Mouse (Mus musculus) T-helper 17 cell (primary cell): ENCODE data around the gene Plcd1.

Source experiments
- in situ Hi-C, 2 experiments: fragments of 300-600 bp; cut with MboI, MseI; formaldehyde crosslinking; loops; 1 replicate in 1 of 2; 2 replicates in 1 of 2; pipeline ENCODE4 v1.15.1; 2025; ENCODE audit warnings: high pct_unique_total_duplicates in 2 of 2

Plcd1 gene

GRCm38 (mm10) chr9:119055336-119055735, 38.0 kb downstream of the Plcd1 start:
- in situ Hi-C loops: no loop called here

DNA sequence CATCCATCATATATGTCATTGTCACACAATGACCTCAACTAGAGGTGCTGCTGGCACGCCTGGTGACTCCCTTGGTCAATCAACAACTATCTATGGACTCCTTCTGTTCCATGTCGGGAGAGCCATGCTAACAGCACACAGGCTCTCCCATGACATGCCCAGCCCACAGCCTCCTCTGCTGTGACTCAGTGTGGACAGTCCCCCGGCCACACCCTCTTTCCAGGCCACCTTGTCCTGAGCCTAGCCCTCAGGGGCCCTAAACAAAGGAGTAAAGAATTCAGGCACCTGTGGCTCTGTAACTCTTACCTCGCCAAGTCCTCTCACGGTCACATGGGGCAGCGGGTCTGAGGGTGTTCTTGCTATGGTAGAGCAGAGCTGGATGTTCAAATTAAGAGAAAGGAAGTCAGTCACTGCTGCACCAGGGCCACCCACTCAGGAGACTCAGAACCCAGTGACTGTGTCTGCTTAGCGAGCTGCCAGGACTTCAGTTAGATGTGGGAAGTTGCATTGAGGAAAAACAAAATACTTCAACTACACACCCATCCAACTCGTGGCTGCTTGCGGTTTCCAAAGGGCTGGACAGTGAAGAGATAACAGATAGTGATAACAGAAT, 39.2 kb downstream of the Plcd1 start:
- in situ Hi-C loops: no loop called here

DNA sequence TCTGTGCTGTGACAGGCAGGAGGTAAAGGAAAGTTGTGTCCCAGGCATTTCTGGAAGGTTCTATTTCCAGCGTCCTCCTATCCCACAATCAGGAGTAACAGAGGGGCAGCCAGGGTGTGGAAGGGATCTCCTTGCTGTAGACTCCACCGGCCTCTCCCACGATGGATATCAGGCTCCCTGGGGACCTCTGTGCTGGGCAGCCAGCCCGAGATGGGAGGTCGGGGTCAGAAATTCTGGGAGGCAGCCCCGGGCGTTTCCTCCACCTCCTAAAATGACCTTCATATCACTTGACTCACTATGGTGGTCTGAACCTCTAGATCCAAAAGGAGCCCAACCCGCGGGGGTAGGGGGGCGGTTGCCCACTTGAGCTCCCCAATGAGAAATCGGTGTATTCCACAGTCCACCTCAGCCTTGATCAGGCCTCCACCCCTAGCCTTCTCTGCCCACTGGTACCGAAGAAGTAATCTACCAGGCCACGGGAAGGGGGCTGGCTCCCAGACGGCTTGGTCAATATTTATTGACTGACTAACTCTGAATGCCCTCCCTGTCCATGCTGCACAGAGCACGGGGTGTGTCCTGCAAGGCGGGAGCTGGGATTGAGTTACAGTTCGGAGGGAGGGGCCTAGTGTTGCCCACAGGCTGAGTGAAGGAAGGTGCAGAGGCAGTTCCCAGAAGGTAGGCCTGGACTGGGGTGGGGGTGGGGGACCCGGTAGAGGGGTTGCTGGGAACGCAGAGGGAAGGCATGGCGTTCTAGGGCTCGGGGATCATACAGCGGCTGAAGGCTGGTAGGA, 41.0 kb downstream of the Plcd1 start, which contains the start of gene Vill:
Vill (plus strand) TSS at position 625 of the 791 bp plus-strand sequence.
- in situ Hi-C loops: no loop called here

DNA sequence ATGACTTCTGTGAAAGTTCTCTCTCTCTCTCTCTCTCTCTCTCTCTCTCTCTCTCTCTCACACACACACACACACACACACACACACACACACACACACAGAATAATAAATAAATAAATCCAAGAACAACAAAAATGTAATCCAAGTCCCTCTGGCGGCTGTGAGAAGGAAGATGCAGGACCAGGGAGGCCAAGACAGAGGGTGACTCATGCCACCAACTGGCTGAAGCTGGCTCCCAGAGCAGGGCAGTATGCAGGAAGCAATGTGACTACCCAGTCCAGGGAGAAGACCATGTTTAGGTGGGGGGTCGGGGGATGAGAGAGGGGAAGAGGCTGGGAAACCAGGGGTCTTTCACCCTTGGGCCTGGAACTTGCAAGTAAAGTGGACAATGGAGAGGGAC, 42.1 kb downstream of the Plcd1 start:
- in situ Hi-C loops: no loop called here

GRCm38 (mm10) chr9:119048182-119048903, 45.0 kb downstream of the Plcd1 start:
- in situ Hi-C loops: no loop called here

DNA sequence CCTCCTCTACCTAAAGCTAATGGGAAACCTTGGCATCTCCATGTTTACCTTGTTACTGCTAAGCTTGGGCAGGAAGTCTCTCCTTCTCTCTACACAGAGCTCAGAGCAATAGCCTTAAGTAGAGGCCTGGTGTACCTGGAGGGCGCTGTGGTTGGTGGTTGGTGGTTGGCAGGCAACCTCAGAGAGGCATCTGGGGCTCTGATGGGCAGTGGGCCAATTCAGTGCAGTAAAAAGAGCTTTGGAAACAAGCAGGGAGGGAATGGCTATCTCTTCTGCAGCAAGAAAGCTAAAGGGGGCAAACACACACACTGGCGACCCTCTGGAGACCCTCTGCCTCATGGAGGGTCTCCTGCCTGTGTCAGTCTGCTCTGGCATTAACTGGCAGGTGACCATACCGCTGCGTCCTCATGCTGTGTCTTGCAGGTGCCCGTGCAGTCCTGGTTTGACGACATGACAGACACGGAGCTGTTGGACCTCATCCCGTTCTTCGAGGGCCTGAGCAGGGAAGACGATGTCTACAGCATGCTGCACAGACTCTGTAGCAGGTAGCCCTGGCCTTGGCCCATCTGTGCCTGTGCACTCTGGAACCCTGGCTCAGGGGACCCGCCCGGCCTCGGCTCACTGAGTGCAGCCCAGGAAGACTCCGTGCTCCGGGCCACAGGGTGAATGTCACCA, 53.1 kb downstream of the Plcd1 start:
- in situ Hi-C loops: no loop called here

- in situ Hi-C loops: loop anchor here (5.0 to 10.0 kb wide), 2 partner anchors 99 to 124 kb away; no protein-coding TSS in a partner anchor
These were observed 54.7 kb downstream of the Plcd1 start for GRCm38 (mm10) chr9:119038574-119038973.

DNA sequence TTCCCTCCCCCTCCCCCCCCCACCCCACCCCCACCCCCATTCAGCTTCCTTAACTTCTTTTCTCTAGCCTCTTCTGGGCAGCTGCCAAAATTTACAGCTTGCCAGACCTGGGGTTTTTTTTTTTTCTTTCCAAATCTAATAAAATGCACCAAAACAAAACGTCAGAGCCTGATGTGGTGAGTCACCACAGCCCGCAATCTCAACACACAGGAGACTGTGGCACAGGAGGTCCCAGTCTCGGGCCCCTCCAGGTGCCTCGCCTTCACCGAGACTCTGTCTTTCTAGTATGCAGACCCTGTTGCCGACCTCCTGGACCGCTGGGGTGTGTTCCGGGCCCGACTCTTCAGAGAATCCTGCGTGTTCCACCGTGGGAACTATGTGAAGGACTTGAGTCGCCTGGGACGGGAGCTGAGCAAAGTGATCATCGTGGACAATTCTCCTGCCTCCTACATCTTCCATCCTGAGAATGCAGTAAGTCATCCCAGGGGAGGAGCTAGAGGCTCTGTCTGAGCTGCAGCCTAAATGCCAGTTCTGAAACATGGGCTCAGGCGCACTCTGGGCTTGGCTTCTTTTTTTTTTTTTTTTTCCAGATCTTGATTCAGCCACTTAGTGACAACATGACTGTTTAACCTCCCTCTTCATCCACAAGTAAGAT, 56.1 kb downstream of the Plcd1 start:
- in situ Hi-C loops: loop anchor here (5.0 to 10.0 kb wide), 2 partner anchors 100 to 122 kb away; no protein-coding TSS in a partner anchor

- in situ Hi-C loops: loop anchor here (5.0 to 10.0 kb wide), 2 partner anchors 101 to 121 kb away; no protein-coding TSS in a partner anchor
These were observed 57.5 kb downstream of the Plcd1 start for GRCm38 (mm10) chr9:119035836-119036235.

- in situ Hi-C loops: loop anchor here (5.0 to 10.0 kb wide), 2 partner anchors 102 to 120 kb away; no protein-coding TSS in a partner anchor
These were observed 58.3 kb downstream of the Plcd1 start for GRCm38 (mm10) chr9:119034676-119035665.

GRCm38 (mm10) chr9:119034069-119034468, 59.2 kb downstream of the Plcd1 start:
- in situ Hi-C loops: loop anchor here (10.0 kb wide), 1 partner anchor 119 kb away; no protein-coding TSS in a partner anchor

- in situ Hi-C loops: loop anchor here (10.0 kb wide), 1 partner anchor 119 kb away; no protein-coding TSS in a partner anchor
These were observed 60.0 kb downstream of the Plcd1 start for GRCm38 (mm10) chr9:119033111-119033921.

DNA sequence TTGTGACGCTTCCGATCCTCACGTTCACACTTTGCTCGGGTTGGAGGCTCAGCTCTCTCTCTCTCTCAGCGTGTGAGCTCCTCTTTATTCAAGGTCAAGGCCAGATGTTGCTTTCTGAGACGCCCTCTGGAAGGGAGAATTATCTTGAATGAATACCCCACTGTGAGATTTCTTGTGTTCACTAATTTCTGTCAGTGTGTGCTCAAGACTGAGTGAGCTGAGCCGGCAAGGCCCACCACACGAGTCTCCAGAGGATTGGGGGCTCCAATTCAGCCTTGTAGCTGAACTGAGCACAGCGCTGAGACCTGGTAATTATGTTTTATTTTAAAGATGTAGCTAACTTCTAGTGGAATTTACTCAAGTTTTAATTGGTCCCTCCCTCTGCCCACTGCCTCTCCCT, 60.8 kb downstream of the Plcd1 start:
- in situ Hi-C loops: loop anchor here (10.0 kb wide), 1 partner anchor 118 kb away; no protein-coding TSS in a partner anchor

- in situ Hi-C loops: loop anchor here (10.0 kb wide), 1 partner anchor 117 kb away; no protein-coding TSS in a partner anchor
These were observed 61.5 kb downstream of the Plcd1 start for GRCm38 (mm10) chr9:119031772-119032171.

GRCm38 (mm10) chr9:119031038-119031437, 62.3 kb downstream of the Plcd1 start:
- in situ Hi-C loops: loop anchor here (10.0 kb wide), 1 partner anchor 116 kb away; no protein-coding TSS in a partner anchor

- in situ Hi-C loops: no loop called here
These were observed 63.7 kb downstream of the Plcd1 start for GRCm38 (mm10) chr9:119029568-119029967.

GRCm38 (mm10) chr9:119028226-119029195, 64.8 kb downstream of the Plcd1 start:
- in situ Hi-C loops: no loop called here
